Mouse (Mus musculus): ENCODE data around the gene Lman1l.

The Lman1l gene

GRCm38 (mm10) chr9:57584991-57585390 is 35.6 kb downstream of the Lman1l start:
- no peak for DNase-seq (ENCODE audit: low spot score)

- DNase-seq (ENCODE audit: low spot score) = no peak
These were observed 43.3 kb downstream of the Lman1l start for GRCm38 (mm10) chr9:57577144-57577849.

- DNase-seq (ENCODE audit: low spot score) = no peak
These were observed 45.0 kb downstream of the Lman1l start for GRCm38 (mm10) chr9:57575577-57575976.

GRCm38 (mm10) chr9:57574397-57574796 is 46.2 kb downstream of the Lman1l start:
- DNase-seq (ENCODE audit: low spot score) = no peak

- no peak for DNase-seq (ENCODE audit: low spot score)
These were observed 52.1 kb downstream of the Lman1l start for GRCm38 (mm10) chr9:57568500-57568899.

- DNase-seq (ENCODE audit: low spot score) = no peak
These were observed 53.7 kb downstream of the Lman1l start for GRCm38 (mm10) chr9:57566846-57567245.

- DNase-seq (ENCODE audit: low spot score) = peak; percentile 48
These were observed 54.8 kb downstream of the Lman1l start for GRCm38 (mm10) chr9:57565741-57566221.

GRCm38 (mm10) chr9:57564609-57565008 is 56.0 kb downstream of the Lman1l start:
- no peak for DNase-seq (ENCODE audit: low spot score)

GRCm38 (mm10) chr9:57562896-57563372 is 57.6 kb downstream of the Lman1l start:
- no peak for DNase-seq (ENCODE audit: low spot score)

- no peak for DNase-seq (ENCODE audit: low spot score)
These were observed 58.9 kb downstream of the Lman1l start for GRCm38 (mm10) chr9:57561711-57562099.

GRCm38 (mm10) chr9:57560861-57561710 is 59.5 kb downstream of the Lman1l start, which contains the start of gene Scamp2:
Gene Scamp2 (plus strand): TSS chr9:57560943.
- peak; percentile 93 for DNase-seq (ENCODE audit: low spot score)

- no peak for DNase-seq (ENCODE audit: low spot score)
These were observed 60.3 kb downstream of the Lman1l start for GRCm38 (mm10) chr9:57560263-57560662.

GRCm38 (mm10) chr9:57559568-57559967 is 61.0 kb downstream of the Lman1l start:
- DNase-seq (ENCODE audit: low spot score) = no peak

- no peak for DNase-seq (ENCODE audit: low spot score)
These were observed 61.9 kb downstream of the Lman1l start for GRCm38 (mm10) chr9:57558625-57559024.

- no peak for DNase-seq (ENCODE audit: low spot score)
These were observed 63.4 kb downstream of the Lman1l start for GRCm38 (mm10) chr9:57557215-57557614.
